Mouse (Mus musculus) cerebellum, postnatal 36 days (tissue): ENCODE results near the gene Pdk4.

ENCODE experiments used
- DNase-seq, 2 experiments: peaks; one replicate each; pipeline ENCODE4 v3.0.0; 2021 to 2022; ENCODE audit warnings: mixed read lengths in 2 of 2

The Pdk4 gene

DNA sequence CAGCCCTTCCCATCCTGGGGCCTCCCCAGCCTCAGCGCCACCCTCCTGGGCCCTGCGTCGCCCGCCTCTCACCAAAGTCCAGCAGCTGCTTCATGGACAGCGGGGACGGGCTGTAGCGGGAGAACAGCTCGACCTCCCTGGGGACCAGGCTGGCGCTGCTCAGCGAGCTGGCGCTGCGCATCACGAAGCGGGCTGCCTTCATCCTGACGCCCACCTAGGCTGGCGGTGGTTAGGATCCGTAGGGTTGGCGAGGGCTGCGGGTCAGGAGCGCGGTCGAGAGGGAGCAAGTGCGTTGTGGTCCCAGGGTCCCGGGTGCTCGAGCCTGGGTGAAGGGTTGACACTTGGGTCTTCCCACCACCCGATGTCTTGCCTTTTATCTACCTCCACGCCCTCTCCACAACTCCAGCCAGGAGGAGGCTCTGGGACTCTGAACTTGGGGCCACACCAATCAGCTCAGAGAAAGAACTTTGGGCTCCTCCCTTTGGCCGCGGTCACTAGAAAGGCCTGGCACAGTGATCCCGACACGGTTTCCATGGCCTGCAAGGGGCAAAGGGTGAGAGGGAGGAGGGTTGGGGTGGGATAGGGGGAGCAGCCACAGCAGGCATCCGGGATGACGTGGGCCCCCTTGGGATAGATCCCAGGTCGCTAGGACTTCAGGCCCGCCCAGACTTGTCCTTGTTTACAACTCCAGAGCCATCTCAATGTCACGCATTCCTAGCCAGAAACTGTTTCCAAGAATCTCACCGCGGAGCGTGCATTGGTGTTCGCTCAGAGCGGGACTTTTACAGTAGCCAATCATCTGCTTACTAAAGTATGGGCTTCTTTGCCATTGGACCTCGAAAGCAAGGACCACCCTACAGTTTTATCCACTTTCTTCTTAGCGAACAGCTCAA is at the start of gene Pdk4:
Pdk4 (minus strand) TSS at position 349 of the 893 bp plus-strand sequence.
- DNase-seq, result peak; percentile 19 to 25

DNA sequence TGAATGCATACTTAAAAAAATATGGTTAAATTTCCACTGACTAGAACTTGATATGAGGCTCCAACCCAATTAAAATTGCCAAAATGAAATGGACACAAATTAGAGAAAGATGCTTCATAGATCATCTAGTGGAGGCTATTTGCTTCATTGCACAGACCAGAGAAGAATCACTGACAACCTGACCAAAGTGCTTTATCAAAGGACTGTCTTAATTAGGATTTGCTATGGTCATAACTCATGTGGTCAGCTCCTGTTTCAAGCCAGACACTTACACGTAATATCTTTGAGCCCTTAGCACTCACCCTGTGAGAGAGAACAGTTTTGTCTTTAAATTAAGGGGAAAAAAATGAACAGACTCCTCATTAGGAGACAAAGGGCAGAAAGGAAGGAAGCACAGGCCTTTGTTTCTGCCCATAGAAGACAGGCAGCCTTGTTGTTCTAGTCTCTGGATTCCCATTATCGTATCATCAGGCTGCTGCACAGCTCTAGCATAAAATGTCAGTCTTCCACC is 41.8 kb upstream of the Pdk4 start:
- no peak for DNase-seq

DNA sequence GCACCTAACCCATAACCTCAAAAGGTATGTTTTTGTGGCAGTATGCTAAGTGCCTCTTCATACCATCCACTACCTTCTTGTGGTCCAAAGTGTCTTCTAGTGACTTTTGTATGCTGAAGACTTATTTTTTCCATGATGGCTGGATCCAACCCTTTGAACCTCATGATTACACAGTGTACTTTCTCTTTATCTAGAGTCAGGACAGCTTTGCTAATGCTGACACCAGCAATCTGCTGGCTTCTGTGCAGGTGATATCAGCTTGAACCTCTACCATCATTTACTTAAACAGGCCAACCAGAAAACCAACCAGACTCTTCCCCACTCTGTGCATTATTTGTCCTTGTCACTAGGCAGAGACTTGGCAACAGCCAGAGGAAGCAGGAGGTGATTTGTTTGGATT is 39.6 kb upstream of the Pdk4 start:
- DNase-seq, result no peak

DNA sequence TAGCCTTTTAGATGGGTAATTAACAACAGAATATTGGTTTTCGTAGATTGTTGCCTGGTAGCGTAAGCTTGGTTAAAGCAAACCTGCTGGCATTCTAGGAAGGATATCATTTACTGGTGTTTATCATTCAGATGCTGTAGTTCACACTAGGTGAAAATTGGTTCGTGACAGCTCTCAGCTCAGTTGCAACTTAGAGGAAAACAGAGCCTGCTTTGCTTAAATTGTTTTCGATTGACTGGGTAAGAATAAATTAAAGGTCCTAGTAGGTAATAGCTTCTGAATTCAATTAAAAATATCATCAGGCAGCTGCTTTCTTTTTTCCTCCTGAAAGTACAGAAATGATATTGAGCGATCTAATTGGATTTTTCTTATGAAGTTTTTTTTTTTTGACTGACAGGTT is 21.0 kb upstream of the Pdk4 start:
- DNase-seq, result no peak

DNA sequence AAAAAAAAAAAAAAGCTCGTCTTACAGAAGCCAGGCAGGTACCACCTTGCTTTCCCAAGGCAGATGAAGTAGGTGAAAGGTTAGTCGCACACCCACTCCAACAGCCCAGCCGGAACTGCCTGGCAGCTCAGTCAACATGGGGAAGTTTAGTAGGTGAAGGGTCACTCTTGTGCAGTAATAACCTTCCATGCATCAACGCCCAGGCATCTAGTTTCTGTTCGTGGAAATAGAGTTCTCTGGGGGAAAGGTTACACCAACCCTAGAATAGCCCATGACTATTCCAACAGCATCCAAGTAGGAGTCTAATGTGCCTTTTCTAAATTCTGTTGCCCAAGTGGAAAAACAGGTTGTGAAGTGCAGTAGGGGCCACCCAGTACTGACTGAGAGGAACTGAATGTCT is 13.6 kb upstream of the Pdk4 start:
- no peak for DNase-seq

DNA sequence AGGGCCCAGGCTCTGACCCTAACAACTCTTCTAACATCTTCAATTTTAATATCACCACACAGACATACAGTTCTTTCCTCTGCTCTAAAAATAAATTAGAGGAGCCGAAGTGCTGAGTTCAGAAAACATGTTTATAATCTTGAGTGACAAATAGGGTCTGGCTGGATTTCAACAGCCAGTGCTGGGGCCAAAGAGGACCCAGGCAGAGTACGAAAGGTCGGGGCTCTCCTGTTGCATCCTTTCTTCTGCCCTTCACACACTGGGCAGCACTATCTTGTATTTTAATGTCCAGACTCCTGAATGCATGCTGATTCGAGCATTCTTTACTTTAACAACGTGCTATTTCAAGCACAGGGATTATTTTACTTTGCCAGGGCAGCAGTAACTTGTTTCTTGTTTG is 13.2 kb upstream of the Pdk4 start:
- DNase-seq, result no peak

DNA sequence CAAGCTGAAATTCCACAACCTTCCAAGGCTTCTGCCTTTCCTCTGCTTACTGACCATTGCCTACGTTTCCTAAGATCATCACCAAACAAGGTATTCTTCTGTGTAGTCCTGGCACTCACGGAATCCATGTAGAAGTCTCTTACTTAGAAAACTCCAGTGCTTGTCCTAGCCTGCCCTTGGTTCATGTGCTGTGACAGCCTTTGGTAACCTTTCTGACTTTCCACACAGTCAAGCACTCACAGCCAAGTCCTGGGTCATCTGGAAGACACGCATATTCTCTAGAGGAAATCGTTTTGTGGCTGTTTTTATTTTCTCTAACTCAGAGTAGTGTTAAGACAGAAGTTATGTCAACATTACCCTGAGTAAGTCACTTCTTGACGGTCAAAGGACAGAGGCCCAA is 11.7 kb upstream of the Pdk4 start:
- no peak for DNase-seq

DNA sequence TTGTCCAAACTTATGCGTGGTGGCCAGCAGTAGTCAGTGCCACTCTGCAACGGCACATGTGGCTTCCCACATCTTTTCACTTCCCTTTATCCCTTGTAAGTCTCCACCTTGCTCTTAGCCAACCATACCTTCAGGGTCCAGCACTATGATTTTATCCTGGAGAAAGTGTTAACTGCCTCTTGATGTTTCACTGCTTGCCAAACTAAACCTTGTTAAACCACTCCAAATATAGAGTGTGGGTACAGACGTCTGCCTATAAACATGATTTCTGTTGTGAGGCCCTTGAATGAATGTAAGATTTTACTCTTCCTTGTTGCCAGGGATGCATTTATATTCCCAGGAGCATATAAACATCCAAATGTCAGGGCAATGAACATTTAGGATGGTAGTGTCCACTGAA is 10.2 kb upstream of the Pdk4 start:
- no peak for DNase-seq

DNA sequence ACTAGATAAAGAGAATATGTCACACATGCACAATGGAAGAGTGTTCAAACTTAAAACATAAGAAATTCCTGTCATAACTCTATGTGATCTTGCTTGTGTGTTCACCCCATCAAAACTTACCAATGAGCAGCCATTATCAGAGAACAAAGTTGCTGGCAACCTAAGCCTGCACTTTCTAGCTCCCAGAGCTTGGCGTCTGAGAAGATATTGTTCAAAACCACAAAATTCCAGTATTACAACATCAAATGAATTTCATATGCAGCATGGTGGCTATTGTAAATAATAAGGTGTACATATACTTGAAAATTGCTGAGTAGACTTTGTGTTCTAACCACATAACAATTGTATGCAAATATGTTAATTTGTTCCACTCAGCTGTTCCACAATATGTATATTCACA is 6.7 kb upstream of the Pdk4 start:
- no peak for DNase-seq

DNA sequence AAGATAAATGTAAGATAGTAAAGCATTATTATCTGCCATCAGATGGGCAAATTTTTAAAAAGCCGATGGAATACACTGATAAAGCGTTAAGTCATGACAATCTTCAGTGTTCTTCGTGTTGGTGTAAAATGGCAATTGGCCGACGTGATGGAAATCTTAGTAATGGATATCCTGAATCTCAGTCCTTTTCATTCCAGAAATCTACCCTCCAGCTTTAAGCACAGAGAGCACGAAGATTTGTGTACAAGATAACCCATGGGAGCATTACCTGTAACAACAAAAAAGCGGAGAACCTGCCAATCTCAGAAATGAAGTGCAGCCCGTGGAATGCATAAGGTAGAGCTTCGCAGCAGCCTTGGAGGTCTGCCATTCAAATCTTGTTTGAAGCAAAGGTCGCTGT is 5.4 kb upstream of the Pdk4 start:
- no peak for DNase-seq

DNA sequence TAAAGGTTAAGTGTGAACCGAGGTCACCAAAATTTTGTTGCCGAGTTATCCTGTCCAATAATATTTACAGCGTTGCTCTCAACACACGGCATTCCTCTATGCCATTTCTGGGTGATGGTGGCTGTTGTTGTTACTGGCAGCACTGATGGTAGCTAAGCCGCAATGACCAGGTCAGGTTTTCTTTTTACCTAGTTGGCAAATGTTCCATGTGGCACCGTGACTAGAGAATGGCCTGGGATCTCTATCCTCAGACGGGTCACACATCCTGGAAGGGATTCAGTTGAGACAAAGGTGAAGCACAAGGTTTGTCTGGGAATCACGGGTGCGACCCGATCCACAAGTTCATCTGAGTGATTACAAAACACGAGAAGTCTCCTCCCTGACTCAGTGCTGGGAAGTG is 2.6 kb upstream of the Pdk4 start:
- DNase-seq, result no peak

DNA sequence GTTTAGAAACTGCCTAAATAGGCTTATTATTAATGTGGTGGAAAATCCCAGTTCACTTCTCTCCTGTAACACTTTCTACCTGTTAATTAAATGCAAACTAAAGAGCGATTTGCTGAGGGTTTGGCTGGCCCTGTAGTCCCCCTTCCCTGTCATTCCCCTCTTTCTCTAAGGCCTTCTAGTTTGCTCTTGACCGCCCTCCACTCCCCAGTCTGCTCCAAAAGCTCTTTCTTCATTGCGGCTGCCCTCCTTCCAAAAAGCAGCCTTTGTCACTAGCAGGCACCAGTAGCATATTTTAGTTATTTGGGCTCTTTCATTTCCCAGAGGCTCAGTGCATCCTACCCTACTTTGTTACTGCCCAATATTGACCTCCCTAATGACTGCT is 736 bp upstream of the Pdk4 start:
- DNase-seq, result no peak

DNA sequence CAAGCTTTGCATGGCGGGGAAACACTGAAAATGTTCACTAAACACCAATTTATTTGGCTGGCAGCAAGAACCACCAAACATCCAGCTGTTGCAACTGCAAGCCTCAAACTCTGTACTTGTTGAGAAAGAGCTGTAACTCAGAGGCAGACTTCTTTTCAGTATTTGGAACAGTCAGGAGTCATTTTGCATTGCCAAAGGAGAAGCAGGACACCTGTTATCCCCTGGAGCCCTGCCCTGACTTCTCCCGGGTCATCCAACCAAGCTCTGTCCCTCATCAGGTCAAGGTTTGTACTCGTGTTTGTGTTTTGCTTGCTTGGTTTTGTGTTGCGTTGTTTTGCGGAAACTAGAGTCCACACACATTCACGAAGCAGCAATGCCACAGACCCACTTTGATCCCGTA is 11.1 kb downstream of the Pdk4 start:
- no peak for DNase-seq

DNA sequence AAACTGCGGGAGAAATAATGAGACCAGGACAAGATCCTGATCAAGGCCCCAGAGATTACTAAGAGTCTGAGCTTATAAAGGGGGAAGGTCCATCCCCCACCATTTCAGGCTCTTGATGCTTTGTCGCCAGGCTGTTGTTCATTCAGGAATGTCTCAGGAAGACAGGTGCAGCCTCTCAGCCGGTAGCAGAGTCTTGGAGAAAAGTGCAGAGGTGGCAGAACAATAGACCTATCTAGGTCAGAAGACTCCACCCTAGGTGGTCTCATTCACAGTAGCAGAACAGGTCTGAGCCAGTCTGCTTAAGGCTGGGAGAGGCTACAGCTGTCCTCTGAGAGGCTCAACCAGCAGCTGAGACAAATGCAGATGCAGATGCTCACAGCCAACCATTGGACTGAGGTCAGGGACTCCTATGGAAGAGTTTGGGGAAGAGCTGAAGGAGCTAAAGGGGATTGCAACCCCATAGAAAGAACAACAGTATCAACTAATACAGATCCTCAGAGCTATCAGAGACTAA is 13.8 kb downstream of the Pdk4 start:
- no peak for DNase-seq

DNA sequence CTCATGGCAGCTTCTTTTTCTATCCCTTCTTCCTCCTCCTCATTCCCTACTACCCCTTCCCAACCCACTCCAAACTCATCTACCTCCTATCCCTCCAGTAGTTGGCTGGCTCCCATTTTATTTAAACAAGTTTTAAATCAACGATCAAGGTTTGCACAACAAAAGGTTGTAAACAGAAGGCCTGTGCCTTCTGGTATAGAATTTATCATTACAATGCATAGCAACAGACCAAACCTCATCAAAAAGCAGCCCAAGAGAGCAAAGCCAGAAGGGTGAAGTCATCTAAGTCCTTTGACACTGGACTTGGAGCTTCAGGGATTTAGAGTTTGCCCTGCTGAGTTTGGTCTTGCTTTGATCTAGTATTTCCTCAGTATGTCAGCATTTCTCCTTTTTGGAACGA is 15.0 kb downstream of the Pdk4 start:
- DNase-seq, result no peak

DNA sequence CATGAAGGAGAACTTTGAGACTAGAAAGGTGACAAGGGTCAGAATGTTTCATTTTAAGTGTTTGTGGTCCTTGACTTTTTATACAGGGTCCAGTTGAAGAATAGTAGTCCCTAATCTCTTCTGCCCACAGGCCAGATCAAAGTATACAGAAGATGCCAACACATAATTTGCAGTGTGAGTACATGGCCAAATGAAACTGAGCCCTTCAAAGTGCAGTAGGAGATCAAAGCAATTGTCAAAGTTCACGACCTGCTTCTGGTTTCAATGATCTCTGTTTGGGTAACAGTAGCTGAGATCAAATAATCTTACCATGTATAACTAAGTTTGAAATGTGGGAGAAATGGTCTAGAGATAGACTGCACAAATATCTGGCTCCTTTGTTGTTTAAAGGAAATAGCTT is 22.1 kb downstream of the Pdk4 start:
- DNase-seq, result no peak

DNA sequence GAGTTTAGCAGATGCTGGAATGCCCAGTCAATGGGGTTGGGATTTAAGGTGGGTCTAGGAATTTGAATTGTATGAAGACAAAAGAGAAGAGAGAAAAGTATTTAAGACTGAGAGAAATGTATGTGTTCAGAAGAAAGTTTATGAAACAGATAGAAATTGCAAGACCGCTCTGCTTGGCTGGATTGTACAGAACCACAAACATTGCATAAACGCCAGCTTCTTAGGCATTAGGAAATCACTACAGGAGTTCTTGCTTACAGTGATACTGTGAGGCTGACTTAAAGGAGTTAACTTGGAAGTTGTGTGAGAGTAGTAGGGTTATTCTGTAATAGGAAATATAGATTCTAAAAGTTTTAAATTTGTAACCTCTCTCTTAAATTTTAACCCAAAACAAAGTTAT is 23.4 kb downstream of the Pdk4 start:
- DNase-seq, result no peak

DNA sequence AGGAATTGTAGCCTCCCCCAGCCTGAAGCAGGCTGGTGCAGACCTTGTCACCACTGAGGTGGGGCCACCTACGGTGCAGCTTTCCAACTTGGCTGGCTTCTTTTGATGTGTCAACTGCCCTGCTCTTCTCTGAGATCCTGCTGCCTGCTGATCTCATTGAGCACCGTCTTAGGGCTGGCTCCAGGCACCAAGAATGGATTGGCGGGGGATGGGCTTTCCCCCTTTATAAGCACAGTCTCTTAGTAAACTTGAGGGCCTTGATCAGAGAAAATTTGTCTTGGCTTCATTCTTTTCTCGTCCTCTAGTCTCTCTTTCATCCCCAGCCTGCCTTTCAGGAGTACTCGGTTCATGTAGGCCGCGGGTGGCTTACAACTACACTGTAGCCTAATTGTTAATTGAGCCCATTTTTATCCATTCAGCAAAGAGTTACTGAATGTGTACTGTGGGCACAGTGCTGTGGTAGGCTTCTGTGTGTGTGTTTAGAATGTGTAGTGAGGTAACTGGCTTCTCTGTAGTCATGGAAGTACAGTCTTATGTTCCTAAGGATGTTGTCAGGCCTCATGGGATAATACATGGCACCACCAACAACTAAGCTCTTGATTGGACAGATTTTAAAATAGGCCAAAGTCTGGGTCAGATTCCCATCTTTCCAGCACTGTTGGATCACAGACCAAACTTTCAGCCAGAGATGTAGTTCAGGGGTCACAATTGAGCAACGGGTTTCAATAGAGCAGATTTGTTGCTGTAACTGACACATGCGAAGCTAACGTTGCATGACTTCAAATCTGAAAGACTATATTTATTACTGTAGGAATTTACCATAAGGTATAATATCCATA is 25.4 kb downstream of the Pdk4 start:
- DNase-seq, result no peak

DNA sequence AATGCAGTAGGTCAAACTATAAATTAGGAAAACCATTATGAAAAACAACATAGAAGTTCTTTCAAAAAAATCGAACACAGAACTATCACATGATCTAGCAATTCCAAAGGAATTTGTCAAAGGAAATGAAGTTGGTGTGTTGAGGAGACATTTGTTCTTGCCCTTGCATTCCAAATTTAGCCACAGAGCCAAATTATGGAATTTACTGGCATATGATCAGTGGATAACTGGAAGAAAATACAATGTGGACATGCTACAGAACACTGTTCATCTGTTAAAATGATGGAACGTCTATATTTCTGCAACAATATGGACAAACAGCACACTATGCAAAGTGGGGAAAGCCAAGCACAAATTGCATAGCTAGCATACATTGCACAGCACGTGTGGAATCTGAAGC is 40.3 kb downstream of the Pdk4 start:
- DNase-seq, result no peak

DNA sequence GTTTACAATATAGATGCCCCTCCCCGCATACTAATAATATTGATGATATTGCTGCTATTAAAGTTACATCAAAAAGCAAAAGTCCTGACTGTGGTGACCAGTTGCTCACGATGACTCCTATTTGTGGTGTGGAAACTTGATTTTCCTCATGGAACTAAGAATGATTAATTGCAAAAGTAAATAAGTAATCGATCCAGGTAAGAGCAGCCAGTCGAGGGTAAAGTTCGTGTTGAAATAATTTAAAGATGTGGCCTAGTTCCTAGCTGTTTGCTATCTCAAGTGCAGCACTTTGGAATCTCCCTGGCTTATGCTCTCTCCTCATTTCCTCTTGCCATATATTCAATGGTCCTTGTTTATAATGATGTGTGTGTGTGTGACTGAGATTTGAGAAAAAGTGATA is 46.2 kb downstream of the Pdk4 start:
- DNase-seq, result no peak

DNA sequence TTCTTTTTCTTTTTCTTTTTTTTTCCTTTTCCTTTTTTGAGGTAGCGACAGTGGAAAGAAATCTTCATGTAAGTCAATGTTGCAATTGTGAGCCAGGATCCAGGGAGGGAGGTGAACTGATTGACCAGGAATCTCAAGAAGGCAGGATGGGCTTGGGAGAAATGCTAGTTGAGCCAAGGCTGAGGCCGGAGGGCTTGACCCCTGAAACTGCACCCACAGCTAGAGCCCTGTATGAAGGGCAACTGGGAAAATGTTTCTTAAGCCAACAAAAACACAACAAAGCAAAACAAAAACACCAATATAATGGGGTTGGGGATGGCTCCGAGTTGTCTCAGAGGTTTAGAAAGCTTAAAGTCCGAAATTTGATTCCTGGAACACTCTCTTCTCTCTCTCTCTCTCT is 47.7 kb downstream of the Pdk4 start:
- DNase-seq, result no peak

DNA sequence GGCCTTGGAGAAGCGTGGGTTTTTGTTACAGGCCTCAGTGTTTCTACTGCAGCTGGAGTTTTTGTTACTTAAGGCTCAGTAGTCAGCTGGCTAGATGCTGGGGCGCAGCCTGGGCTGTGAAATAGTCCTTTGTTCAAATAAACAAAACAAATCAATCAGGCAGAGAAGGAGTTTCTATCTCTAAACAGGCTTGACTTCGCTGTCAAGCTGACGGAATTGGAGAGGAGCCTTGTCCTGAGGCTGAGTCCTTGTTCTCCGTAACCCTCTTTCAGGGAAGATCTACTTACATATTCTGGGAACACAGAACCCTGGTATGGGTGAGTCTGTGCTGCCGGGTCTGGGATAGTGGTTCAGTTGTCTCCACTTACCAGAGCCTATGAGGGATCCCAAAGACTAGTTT is 48.6 kb downstream of the Pdk4 start:
- no peak for DNase-seq

DNA sequence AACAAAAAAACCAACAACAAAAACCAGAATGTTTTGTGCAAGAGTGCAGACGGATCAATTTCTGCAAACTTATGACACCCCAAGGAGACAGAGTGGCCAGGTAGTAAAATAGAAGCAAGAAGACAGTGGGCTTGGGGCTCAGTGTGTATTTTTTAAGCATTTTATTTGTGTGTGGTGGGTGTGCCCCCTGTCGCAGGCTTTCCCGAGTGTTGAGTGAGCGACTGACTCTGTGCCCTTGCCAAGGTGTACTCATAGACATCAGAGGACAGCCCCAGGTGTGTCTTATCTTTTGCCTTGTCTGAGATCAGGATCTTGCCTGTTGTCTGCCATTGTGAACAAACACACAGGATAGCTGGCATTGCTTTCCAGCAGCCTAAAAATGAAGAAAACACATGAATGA is 49.1 kb downstream of the Pdk4 start:
- DNase-seq, result no peak
